Mouse (Mus musculus) stomach, postnatal 0 days (tissue): ENCODE measurements around the gene Spsb1. TPM values are rescaled to one million over a fixed set of nuclear protein-coding genes. Genes with fewer than 3 reads are reported as not detected.

ENCODE experiments used
- ATAC-seq: fragments of 200-750 bp; cut with Nextera tagmentation; 2 replicates; pipeline ENCODE4 v1.8.0; 2017; ENCODE audit not compliant: low FRiP score, low TSS enrichment
- DNase-seq: peaks from one replicate; pipeline ENCODE4 v3.0.0-alpha.2; 2016; ENCODE audit warnings: low spot score
- H3K27ac ChIP-seq: fragments of 300-500 bp; sonication (generic); replicated peaks from 2 replicates; pipeline ENCODE4 v1.5.1; 2014; ENCODE audit warnings: mild to moderate bottlenecking, control low read depth
- H3K27me3 ChIP-seq: fragments of 300-500 bp; sonication (generic); 2 replicates; pipeline ENCODE4 v1.6.1; 2014; ENCODE audit warnings: low read length; ENCODE audit not compliant: control insufficient read depth, insufficient read depth
- H3K36me3 ChIP-seq: fragments of 300-500 bp; sonication (generic); 2 replicates; pipeline ENCODE4 v1.6.1; 2014; ENCODE audit warnings: low read length, mixed read lengths; ENCODE audit not compliant: control insufficient read depth, insufficient read depth
- H3K4me1 ChIP-seq: fragments of 300-500 bp; sonication (generic); replicated peaks from 2 replicates; pipeline ENCODE4 v1.6.1; 2014; ENCODE audit warnings: antibody characterized with exemption; ENCODE audit not compliant: control insufficient read depth, insufficient read depth
- H3K4me2 ChIP-seq: fragments of 300-500 bp; sonication (generic); replicated peaks from 2 replicates; pipeline ENCODE4 v1.6.1; 2014; ENCODE audit warnings: low read depth, mild to moderate bottlenecking, control low read depth, moderate library complexity
- H3K4me3 ChIP-seq: fragments of 300-500 bp; sonication (generic); 2 replicates; pipeline ENCODE4 v1.5.1; 2014; ENCODE audit warnings: low read depth, low read length, control low read depth
- H3K9ac ChIP-seq: fragments of 300-500 bp; sonication (generic); 2 replicates; pipeline ENCODE4 v1.6.1; 2014; ENCODE audit warnings: mild to moderate bottlenecking, low read length, control low read depth, mixed read lengths
- H3K9me3 ChIP-seq: fragments of 300-500 bp; sonication (generic); 2 replicates; pipeline ENCODE4 v1.6.1; 2016; ENCODE audit warnings: low read length; ENCODE audit not compliant: control insufficient read depth
- CTCF ChIP-seq: IDR thresholded peaks from 2 replicates; pipeline ENCODE4 v1.5.1; 2016; ENCODE audit warnings: antibody characterized with exemption, low read depth, mild to moderate bottlenecking, moderate library complexity
- EP300 ChIP-seq: optimal IDR thresholded peaks from 2 replicates; pipeline ENCODE3; 2016; ENCODE audit warnings: antibody characterized with exemption
- WGBS: fragments of 180-500 bp; shearing (Covaris S2); extraction: QIAGEN DNeasy Blood & Tissue Kit; methylation state at CpG from one replicate; pipeline ENCODE4 v1.1.7; 2014; 5-methylcytosine and 5-hydroxymethylcytosine counted together
- polyA plus RNA-seq: library from polyadenylated mRNA; unstranded; fragments of >200 nt; fragmentation: Nextera tagmentation; extraction: Ambion mirVana; gene quantifications from 2 replicates; pipeline ENCODE4 v1.2.1, GENCODE M21; 2015

Gene Spsb1
- polyA plus RNA-seq, 1 experiment from 2014 or later: 13.1 TPM

DNA sequence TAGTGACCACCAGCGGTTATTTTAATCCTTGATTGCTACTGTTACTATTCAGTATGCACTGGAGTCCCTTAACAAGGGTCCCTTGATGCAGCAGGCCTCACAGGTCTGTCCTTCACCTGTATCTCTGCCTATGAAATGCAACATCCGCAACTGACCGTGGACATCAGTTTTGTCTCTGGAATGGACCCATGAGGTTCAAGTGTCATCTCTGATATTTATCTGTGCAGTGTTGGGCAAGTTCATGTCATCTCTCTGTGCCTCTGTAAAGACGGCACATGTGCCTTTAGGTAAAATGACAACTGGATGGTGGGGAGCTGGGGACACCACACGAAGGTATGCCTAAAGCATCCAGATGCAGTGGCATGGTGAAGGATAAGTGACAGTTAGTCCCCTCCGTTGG lies 96.7 kb downstream of the Spsb1 start:
- WGBS: 82% methylated on average over 6 of the region's 6 CpGs
- H3K36me3 ChIP-seq: no peaks in the 10 kb centered on the region
- no peaks in the 10 kb centered on the region for H3K4me1 ChIP-seq
- no peak overlapping the region for H3K27ac ChIP-seq
- no peak overlapping the region for H3K4me3 ChIP-seq
- no peaks in the 10 kb centered on the region for H3K27me3 ChIP-seq
- DNase-seq (no peak), ATAC-seq (no peak)
- no peak for TF ChIP-seq EP300
- no peak for TF ChIP-seq CTCF
- no peak overlapping the region for H3K9ac ChIP-seq
- H3K9me3 ChIP-seq: no peaks in the 10 kb centered on the region
- no peak overlapping the region for H3K4me2 ChIP-seq

DNA sequence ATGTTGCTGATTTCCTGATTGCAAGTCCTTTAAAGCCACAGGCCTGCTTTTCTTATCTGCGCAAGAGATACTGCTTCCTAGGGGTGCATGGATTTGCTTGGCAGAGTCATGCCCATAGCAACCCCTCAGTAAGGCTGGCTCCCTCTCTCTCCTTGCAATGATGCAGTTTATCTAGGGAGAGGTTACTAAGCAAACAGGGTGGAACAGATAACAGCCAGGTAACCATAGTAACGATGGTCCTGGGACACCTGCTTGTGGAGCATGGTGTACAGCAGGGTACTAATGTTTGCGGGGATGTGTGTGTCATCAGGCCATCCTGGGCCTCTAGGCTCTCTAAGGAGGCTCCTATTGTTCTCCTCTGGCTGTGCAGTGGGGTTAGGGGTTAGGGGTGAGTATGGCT lies 97.2 kb downstream of the Spsb1 start:
- H3K27ac ChIP-seq: no peak overlapping the region
- WGBS: 65% methylated on average over 3 of the region's 3 CpGs
- H3K4me2 ChIP-seq: no peak overlapping the region
- no peaks in the 10 kb centered on the region for H3K27me3 ChIP-seq
- H3K9me3 ChIP-seq: no peaks in the 10 kb centered on the region
- no peak for TF ChIP-seq EP300
- TF ChIP-seq CTCF: no peak
- ATAC-seq: no peak
- H3K36me3 ChIP-seq: no peaks in the 10 kb centered on the region
- no peaks in the 10 kb centered on the region for H3K4me1 ChIP-seq
- DNase-seq: no peak
- H3K4me3 ChIP-seq: no peak overlapping the region
- H3K9ac ChIP-seq: no peak overlapping the region

DNA sequence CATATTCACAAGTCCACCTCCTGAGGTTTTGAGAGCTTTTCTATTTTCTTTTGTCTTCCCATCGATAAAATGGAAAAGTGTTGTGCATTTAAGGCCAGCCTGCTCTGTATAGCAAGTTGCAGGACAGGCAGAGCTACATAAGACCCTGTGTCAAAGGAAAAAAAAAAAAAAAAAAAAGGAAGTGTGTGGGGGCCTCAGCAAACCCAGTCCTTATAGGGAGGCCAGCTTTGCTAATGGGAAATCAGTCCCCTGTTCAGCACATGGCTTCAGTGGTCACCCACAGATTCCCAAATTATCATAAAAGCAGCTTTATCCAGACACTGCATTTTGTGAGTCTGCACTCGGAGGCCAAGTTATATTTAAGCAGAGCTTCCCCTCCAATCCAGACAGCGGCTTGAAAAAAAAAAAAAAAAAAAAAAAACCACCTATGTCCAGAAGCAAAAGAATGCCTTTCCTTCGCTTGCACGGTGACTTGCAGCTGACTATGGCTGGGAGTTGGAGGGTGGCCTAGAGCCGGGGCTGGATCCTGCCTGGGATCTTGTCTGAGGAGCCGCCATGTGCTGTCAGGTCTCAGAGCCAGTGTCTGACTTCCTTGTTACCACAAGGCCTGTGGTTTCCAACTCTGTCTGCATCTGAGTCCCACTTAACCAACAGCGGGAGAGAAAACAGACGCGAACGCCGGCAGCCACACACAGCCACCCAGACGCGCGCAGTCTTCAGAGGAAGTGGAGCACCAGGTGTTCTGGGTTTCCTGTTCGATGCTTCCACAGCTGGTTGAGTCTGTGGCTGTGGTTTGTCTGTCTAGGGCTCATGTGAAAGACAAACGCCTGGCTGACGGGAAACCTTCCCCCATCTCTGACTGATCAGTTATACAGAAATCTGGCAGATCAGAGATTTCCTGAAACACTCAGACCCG lies 98.7 kb downstream of the Spsb1 start:
- DNase-seq (no peak), ATAC-seq (no peak; the same call in 1 of the 2 replicates)
- Histone ChIP-seq H3K36me3 (no peaks in the 10 kb centered on the region), H3K9ac (no peak overlapping the region), H3K4me1 (no peaks in the 10 kb centered on the region), H3K4me2 (no peak overlapping the region), H3K27me3 (no peaks in the 10 kb centered on the region), H3K4me3 (no peak overlapping the region), H3K27ac (peak overlapping the region; percentile 71), H3K9me3 (no peaks in the 10 kb centered on the region)
- WGBS: 38% methylated on average over 19 of the region's 19 CpGs
- TF ChIP-seq EP300 (no peak), CTCF (no peak)

DNA sequence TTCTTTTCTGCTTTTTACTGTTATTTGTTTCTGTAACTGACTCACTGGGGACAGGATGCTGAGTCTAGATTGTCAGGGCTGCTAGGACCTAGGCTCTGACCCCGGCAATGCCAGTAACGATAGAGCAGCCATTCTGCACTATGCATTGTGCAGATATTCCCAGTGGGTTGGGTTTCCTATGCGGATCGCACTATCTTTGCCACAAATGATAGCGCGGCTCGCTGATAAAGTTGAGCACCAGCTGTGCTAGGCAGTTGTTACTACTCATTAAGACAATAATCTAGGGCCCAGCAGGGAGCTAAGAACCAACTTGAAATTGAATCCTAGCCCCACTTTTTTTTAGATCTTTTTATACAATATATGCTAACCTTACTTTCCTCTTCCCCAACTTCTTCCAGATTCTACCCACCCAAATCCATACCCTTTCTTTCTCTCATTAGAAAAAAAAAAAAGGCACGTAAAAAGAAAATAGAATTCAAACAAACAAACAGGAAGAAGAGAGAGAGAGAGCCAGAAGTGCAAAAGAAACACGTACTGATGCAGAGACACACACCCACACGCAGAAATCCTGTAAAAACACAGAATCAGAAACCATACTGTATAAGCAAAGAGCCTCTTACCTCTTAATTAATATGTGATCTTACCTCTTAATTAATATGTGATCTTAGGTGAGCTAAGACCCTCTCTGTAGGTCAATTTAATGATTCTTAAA lies 99.5 kb downstream of the Spsb1 start:
- Histone ChIP-seq H3K4me1 (no peaks in the 10 kb centered on the region), H3K4me3 (no peak overlapping the region), H3K4me2 (no peak overlapping the region), H3K36me3 (no peaks in the 10 kb centered on the region), H3K27me3 (no peaks in the 10 kb centered on the region), H3K9me3 (no peaks in the 10 kb centered on the region), H3K9ac (no peak overlapping the region), H3K27ac (no peak overlapping the region)
- ATAC-seq: no peak
- 69% methylated on average over 10 of the region's 10 CpGs for WGBS
- DNase-seq: no peak
- TF ChIP-seq EP300: no peak
- no peak for TF ChIP-seq CTCF

DNA sequence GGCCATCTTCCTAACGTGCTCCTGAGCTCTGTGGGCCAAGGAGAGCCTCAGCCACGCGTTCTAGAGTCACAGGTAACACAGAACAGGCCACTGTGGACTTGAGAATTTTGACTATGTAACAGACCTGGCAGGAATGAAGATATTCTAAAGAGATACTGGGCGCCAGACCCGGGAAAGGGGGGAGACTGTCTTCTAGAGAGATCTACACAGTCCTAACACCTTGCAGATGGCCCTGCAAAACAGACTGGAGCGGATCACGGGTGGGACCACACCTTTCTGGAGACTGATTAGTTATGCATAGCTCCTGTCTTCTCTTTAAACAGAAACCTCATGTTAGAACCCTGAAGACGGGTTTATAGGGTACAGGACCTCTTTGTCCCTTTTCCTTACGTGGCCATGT lies 100.1 kb downstream of the Spsb1 start:
- H3K4me1 ChIP-seq: no peaks in the 10 kb centered on the region
- 55% methylated on average over 9 of the region's 9 CpGs for WGBS
- ATAC-seq (0 out of 2 replicates have a peak, but pooled peaks have one; percentile 22), DNase-seq (no peak)
- H3K27ac ChIP-seq: no peak overlapping the region
- no peaks in the 10 kb centered on the region for H3K27me3 ChIP-seq
- TF ChIP-seq CTCF (no peak), EP300 (no peak)
- H3K4me2 ChIP-seq: peak overlapping the region; percentile 25; the same call in 1 of the 2 replicates
- H3K36me3 ChIP-seq: no peaks in the 10 kb centered on the region
- H3K9me3 ChIP-seq: no peaks in the 10 kb centered on the region
- no peak overlapping the region for H3K9ac ChIP-seq
- H3K4me3 ChIP-seq: no peak overlapping the region

DNA sequence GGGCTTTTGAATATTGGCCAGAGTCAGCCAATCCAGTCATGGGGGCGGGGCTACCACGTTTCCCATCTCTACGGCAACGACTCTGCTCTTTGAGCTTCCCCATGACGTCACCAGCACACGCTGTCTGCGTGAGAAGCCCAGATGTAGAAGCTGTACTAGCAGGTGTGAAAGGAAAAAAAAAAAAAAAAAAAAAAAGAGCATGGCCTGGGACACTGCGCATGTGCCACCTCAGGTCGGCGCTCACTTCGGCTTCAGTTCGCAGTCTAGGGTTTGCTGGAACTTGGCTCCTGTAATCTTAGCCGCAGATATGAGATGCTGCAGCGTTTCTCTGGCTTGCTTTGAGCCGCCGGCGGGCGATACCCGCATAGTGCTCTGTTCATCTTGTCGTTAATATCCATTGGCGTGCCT lies 100.5 kb downstream of the Spsb1 start:
- Histone ChIP-seq H3K4me3 (no peak overlapping the region), H3K36me3 (no peaks in the 10 kb centered on the region), H3K4me2 (peak overlapping the region; percentile 25; the same call in 1 of the 2 replicates), H3K27me3 (no peaks in the 10 kb centered on the region), H3K4me1 (no peaks in the 10 kb centered on the region), H3K9ac (no peak overlapping the region), H3K27ac (no peak overlapping the region), H3K9me3 (no peaks in the 10 kb centered on the region)
- no peak for TF ChIP-seq EP300
- peak; percentile 38 for TF ChIP-seq CTCF
- ATAC-seq (peak; percentile 81), DNase-seq (peak; percentile 70)
- 5% methylated on average over 21 of the region's 21 CpGs for WGBS
